Mouse (Mus musculus) ES-Bruce4 (cell line): ENCODE results near the gene Sox9.

Source experiments
- CTCF ChIP-seq: IDR thresholded peaks from one replicate; pipeline ENCODE4 v1.8.1; 2011; ENCODE audit warnings: low read depth, low read length
- POLR2A ChIP-seq: IDR thresholded peaks from one replicate; pipeline ENCODE4 v1.8.1; 2011; ENCODE audit warnings: low read length; ENCODE audit not compliant: insufficient read depth

DNA sequence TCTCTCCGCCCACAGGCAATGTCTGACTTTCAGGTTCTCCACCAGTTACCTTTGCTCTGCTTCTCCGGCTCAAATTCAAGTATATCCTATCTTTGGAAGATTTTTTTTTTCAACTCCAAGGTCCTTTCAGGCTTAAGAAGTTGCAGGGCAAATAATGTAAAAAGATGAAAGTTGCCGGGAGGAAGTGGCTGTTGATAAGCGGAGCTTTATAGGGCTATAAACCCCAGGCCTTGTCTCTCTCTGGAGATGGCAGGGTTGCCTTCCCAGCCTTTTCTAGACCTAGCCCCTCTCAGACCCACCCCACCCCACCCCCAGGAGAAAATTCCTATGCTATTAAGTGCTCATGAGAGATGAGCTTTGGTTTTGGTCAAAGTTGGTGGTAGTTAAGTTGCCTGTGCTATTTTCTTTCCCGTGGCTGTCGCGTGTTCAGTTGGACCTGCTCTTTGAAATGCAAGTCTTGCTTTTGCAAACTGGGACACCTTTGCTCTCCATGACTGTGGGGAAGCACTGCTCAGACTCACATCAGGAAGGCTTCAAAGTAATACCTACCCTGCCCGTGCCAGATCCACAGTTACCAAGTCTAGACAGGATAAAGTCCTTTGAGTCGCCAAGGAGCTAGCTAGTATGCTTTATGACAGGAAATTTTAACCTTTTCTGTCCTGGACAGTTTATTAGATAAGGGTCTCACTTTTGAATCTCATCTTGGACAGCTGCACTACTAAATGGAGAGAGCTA, 46.7 kb downstream of the Sox9 start:
- TF ChIP-seq CTCF (no peak), POLR2A (no peak)
